Mouse (Mus musculus): Measurements from ENCODE around the gene Cdk20. TPM values are rescaled to one million over a fixed set of nuclear protein-coding genes. Genes with fewer than 3 reads are reported as not detected.

Gene Cdk20
- polyA plus RNA-seq, 1 experiment from 2014 or later = 4.8 TPM

DNA sequence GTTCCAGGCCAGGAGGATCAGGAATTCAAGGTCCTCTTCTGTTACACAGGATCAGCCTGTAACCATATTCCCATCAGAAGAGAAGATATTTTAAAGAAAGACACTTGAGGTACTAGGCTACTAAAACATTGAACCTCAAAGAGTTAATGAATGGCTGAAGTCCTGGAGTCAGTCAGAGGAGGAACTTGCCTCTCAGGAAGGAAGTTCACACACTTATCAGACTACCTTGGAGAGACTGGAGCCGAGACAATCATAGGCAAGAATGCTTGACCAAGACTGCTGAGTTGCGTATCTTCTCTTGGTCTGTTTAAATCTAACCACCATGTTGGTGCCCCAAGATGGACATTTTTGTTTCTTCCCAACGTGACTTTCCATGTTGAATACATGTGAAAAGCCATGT, 32.2 kb upstream of the Cdk20 start:
- Histone ChIP-seq H3K9ac (replicated peaks) (no peak overlapping the region), H3K4me2 (ENCODE audit: low read depth, low read length) (no peak overlapping the region), H3K4me3 (ENCODE audit: low read depth, low read length) (no peak overlapping the region), H3K27me3 (ENCODE audit: insufficient read depth, low read length) (no peaks in the 10 kb centered on the region), H3K4me1 (ENCODE audit: insufficient read depth) (peaks cover 23% of the 10 kb centered on the region), H3K9me3 (ENCODE audit: low read length) (no peaks in the 10 kb centered on the region), H3K36me3 (replicated peaks; ENCODE audit: insufficient read depth, low read length) (no peaks in the 10 kb centered on the region), H3K27ac (ENCODE audit: low read depth) (peak overlapping the region; percentile 94)
- no peak for ATAC-seq
- no peak for TF ChIP-seq CTCF (IDR thresholded peaks at IDR 0.05; ENCODE audit: low read depth)
- TF ChIP-seq EP300 (IDR thresholded peaks at IDR 0.05; ENCODE audit: low read depth) = no peak
- WGBS (ENCODE audit: insufficient replicate concordance) = 43% methylated on average over 3 of the region's 3 CpGs
- DNase-seq = no peak

DNA sequence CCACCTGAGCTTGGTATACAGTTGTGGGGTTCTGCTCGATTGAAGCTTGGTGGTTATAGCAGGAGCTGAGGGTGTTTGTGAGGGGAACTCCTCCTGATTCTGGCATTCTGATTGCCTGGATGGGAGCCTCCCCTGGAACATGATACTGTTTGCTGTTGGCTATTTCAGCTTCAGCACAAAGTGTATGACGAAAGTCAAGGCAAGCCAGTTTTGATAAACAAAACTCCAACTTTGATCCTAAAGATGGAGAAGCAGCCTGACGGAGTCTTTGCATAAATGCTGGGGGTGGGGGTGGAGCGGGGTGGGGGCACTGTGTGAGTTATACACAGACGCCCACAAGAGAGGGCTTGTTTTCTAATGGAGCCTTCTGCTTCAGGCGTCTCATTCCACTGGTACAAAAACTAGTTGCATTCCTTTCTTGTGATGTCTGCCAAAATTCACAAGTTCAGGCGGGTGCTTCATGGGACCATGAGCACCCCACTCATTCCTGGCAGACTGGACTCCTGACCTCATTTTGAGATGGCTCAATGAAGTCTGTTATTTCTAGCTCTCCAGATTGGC, 31.2 kb upstream of the Cdk20 start:
- DNase-seq (peak; percentile 52), ATAC-seq (peak; percentile 86)
- no peak overlapping the region for H3K9ac ChIP-seq (replicated peaks)
- no peaks in the 10 kb centered on the region for H3K27me3 ChIP-seq (ENCODE audit: insufficient read depth, low read length)
- H3K4me1 ChIP-seq (ENCODE audit: insufficient read depth) = peaks cover 23% of the 10 kb centered on the region
- H3K36me3 ChIP-seq (replicated peaks; ENCODE audit: insufficient read depth, low read length) = no peaks in the 10 kb centered on the region
- 53% methylated on average over 7 of the region's 7 CpGs for WGBS (ENCODE audit: insufficient replicate concordance)
- peak overlapping the region; percentile 94 for H3K27ac ChIP-seq (ENCODE audit: low read depth)
- no peak overlapping the region for H3K4me3 ChIP-seq (ENCODE audit: low read depth, low read length)
- no peak for TF ChIP-seq CTCF (IDR thresholded peaks at IDR 0.05; ENCODE audit: low read depth)
- no peak; the same call in 1 of the 2 replicates for TF ChIP-seq EP300 (IDR thresholded peaks at IDR 0.05; ENCODE audit: low read depth)
- no peaks in the 10 kb centered on the region for H3K9me3 ChIP-seq (ENCODE audit: low read length)
- 0 out of 2 replicates have a peak overlapping the region, but pooled peaks have one; percentile 32 for H3K4me2 ChIP-seq (ENCODE audit: low read depth, low read length)

DNA sequence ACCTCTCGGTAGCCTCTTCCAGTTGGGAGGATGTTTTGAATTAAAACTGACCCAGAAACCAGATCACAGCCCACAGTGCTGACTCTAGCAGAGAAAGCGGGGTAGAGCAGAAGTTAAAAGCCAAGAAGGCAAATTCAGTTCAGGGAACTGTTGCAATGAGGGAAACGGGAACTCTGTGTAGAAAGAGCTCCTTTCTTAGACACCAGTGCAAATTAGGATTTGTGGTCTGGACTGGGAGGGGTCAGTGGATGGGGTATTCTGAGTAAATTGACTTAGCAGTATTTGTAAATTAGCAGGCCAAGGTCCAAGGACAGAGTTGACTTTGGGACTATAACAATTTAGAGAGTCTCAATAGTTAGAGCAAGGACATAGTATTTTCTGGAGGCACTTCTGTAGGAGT, 30.1 kb upstream of the Cdk20 start:
- ATAC-seq (peak; percentile 12; the same call in 1 of the 2 replicates), DNase-seq (no peak)
- Histone ChIP-seq H3K27me3 (ENCODE audit: insufficient read depth, low read length) (no peaks in the 10 kb centered on the region), H3K4me2 (ENCODE audit: low read depth, low read length) (peak overlapping the region; percentile 38), H3K4me1 (ENCODE audit: insufficient read depth) (peaks cover 23% of the 10 kb centered on the region), H3K9me3 (ENCODE audit: low read length) (no peaks in the 10 kb centered on the region), H3K4me3 (ENCODE audit: low read depth, low read length) (no peak overlapping the region), H3K36me3 (replicated peaks; ENCODE audit: insufficient read depth, low read length) (no peaks in the 10 kb centered on the region), H3K9ac (replicated peaks) (peak overlapping the region; percentile 31), H3K27ac (ENCODE audit: low read depth) (peak overlapping the region; percentile 94)
- TF ChIP-seq CTCF (IDR thresholded peaks at IDR 0.05; ENCODE audit: low read depth) (no peak), EP300 (IDR thresholded peaks at IDR 0.05; ENCODE audit: low read depth) (0 out of 2 replicates have a peak, but pooled peaks have one; percentile 38)
- WGBS (ENCODE audit: insufficient replicate concordance) = 16% methylated on average over 3 of the region's 3 CpGs

DNA sequence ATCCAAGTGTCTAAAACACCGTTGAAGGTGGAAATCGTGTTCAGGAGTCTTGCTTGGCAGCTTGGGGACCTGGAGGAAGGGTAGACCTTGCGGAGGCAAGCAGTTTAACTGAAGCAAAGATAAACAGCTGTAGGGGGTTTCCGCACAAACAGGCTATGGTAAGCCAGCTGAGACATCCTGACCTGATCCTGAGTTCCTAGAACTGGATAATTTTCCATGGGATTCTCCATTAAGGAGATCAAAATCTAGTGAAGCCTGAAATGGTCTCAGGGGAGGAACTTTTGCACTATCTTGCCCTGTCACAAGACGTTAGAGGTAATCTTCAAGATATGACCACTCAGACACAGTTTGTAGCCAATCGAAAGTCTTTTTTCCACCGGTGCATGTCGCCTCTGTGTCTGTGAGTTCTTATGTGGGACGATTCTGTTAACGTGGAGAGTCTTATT, 29.6 kb upstream of the Cdk20 start:
- 44% methylated on average over 10 of the region's 10 CpGs for WGBS (ENCODE audit: insufficient replicate concordance)
- H3K9me3 ChIP-seq (ENCODE audit: low read length) = no peaks in the 10 kb centered on the region
- H3K4me3 ChIP-seq (ENCODE audit: low read depth, low read length) = no peak overlapping the region
- H3K27me3 ChIP-seq (ENCODE audit: insufficient read depth, low read length) = no peaks in the 10 kb centered on the region
- H3K36me3 ChIP-seq (replicated peaks; ENCODE audit: insufficient read depth, low read length) = no peaks in the 10 kb centered on the region
- peak; percentile 35; the same call in 1 of the 2 replicates for TF ChIP-seq EP300 (IDR thresholded peaks at IDR 0.05; ENCODE audit: low read depth)
- TF ChIP-seq CTCF (IDR thresholded peaks at IDR 0.05; ENCODE audit: low read depth) = no peak
- H3K4me1 ChIP-seq (ENCODE audit: insufficient read depth) = peaks cover 24% of the 10 kb centered on the region
- peak overlapping the region; percentile 94 for H3K27ac ChIP-seq (ENCODE audit: low read depth)
- ATAC-seq (no peak), DNase-seq (no peak)
- peak overlapping the region; percentile 17 for H3K9ac ChIP-seq (replicated peaks)
- H3K4me2 ChIP-seq (ENCODE audit: low read depth, low read length) = peak overlapping the region; percentile 38

DNA sequence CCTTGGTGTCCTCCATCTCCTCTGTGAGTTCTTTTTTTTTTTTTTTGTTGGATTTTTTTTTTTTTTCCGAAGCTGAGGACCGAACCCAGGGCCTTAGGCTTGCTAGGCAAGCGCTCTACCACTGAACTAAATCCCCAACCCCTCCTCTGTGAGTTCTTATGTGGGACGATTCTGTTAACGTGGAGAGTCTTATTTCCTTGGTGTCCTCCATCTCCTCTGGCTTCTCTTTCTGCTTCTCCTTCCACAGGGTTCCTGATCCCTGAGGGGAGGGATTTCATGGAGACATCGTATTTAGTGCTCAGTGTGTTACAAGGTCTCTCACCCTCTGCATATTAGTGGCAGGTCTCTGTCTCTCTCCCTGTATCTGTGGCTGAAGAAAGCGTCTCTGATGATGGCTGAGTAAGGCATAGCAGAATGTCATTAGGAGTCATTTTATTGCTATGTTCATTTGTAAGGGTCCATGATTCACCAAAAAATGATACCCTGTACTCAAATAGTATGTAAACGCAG, 29.1 kb upstream of the Cdk20 start:
- Histone ChIP-seq H3K9ac (replicated peaks) (no peak overlapping the region), H3K4me1 (ENCODE audit: insufficient read depth) (peaks cover 28% of the 10 kb centered on the region), H3K9me3 (ENCODE audit: low read length) (no peaks in the 10 kb centered on the region), H3K27me3 (ENCODE audit: insufficient read depth, low read length) (no peaks in the 10 kb centered on the region), H3K36me3 (replicated peaks; ENCODE audit: insufficient read depth, low read length) (no peaks in the 10 kb centered on the region), H3K4me3 (ENCODE audit: low read depth, low read length) (no peak overlapping the region), H3K27ac (ENCODE audit: low read depth) (peak overlapping the region; percentile 94), H3K4me2 (ENCODE audit: low read depth, low read length) (0 out of 2 replicates have a peak overlapping the region, but pooled peaks have one; percentile 38)
- TF ChIP-seq CTCF (IDR thresholded peaks at IDR 0.05; ENCODE audit: low read depth) (no peak), EP300 (IDR thresholded peaks at IDR 0.05; ENCODE audit: low read depth) (no peak)
- ATAC-seq (no peak), DNase-seq (no peak)
- 77% methylated on average over 8 of the region's 8 CpGs for WGBS (ENCODE audit: insufficient replicate concordance)

DNA sequence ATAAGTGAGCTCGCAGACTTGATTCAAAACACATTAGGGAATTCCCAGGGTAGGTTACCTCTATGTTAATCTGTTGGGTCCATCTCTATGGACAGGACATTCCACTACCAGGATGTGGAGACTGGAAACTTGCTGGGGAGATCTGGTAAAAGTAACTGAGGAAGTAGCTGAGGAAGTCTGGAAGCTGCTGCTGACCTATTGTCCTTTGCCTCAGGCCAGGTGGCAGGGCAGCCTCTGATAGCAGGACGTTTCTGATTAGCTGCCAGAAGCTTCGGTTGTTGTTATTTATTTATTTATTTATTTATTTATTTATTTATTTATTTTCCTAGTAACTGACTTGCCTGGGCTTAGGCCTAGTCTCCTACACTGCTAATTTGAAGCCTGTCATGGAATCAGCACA, 28.6 kb upstream of the Cdk20 start:
- TF ChIP-seq CTCF (IDR thresholded peaks at IDR 0.05; ENCODE audit: low read depth) = no peak
- TF ChIP-seq EP300 (IDR thresholded peaks at IDR 0.05; ENCODE audit: low read depth) = no peak
- no peak overlapping the region for H3K4me2 ChIP-seq (ENCODE audit: low read depth, low read length)
- H3K9ac ChIP-seq (replicated peaks) = no peak overlapping the region
- WGBS (ENCODE audit: insufficient replicate concordance) = 49% methylated on average over 3 of the region's 3 CpGs
- DNase-seq = no peak
- H3K36me3 ChIP-seq (replicated peaks; ENCODE audit: insufficient read depth, low read length) = no peaks in the 10 kb centered on the region
- H3K27me3 ChIP-seq (ENCODE audit: insufficient read depth, low read length) = no peaks in the 10 kb centered on the region
- no peak overlapping the region; the same call in 1 of the 2 replicates for H3K27ac ChIP-seq (ENCODE audit: low read depth)
- peaks cover 28% of the 10 kb centered on the region for H3K4me1 ChIP-seq (ENCODE audit: insufficient read depth)
- H3K9me3 ChIP-seq (ENCODE audit: low read length) = no peaks in the 10 kb centered on the region
- H3K4me3 ChIP-seq (ENCODE audit: low read depth, low read length) = no peak overlapping the region
- ATAC-seq = no peak
